Mouse (Mus musculus) cerebellum, postnatal 4 days (tissue): Measurements from ENCODE around the gene Tmem175.
A peak's percentile ranks its signal among the peaks of the same experiment; 100 is the strongest.

ENCODE experiments used
- DNase-seq, 2 experiments: peaks; one replicate each; pipeline ENCODE4 v3.0.0; 2022; ENCODE audit warnings: low spot score in 2 of 2, mixed read lengths in 1 of 2

The Tmem175 gene

GRCm38 (mm10) chr5:108653341-108653740 lies 23.8 kb downstream of the Tmem175 start:
- no peak for DNase-seq

GRCm38 (mm10) chr5:108654444-108654990 lies 24.9 kb downstream of the Tmem175 start:
- DNase-seq: no peak

- DNase-seq: no peak
Observed at GRCm38 (mm10) chr5:108655381-108655780, 25.8 kb downstream of the Tmem175 start.

- DNase-seq: no peak
Observed at GRCm38 (mm10) chr5:108655891-108656650, 26.5 kb downstream of the Tmem175 start.

- DNase-seq: no peak
Observed at GRCm38 (mm10) chr5:108657406-108657805, 27.8 kb downstream of the Tmem175 start.

GRCm38 (mm10) chr5:108658611-108659010 lies 29.0 kb downstream of the Tmem175 start:
- DNase-seq: no peak

GRCm38 (mm10) chr5:108659698-108660631 lies 30.4 kb downstream of the Tmem175 start, which contains the start of gene Idua:
Idua (plus strand) TSS chr5:108660331.
- no peak for DNase-seq

- peak; percentile 75 to 85 for DNase-seq
Observed at GRCm38 (mm10) chr5:108660632-108661268, 31.2 kb downstream of the Tmem175 start.

- DNase-seq: no peak
Observed at GRCm38 (mm10) chr5:108662772-108663171, 33.2 kb downstream of the Tmem175 start.

GRCm38 (mm10) chr5:108665066-108665465 lies 35.5 kb downstream of the Tmem175 start:
- DNase-seq: no peak

- no peak for DNase-seq
Observed at GRCm38 (mm10) chr5:108667370-108667769, 37.8 kb downstream of the Tmem175 start.

- DNase-seq: no peak
Observed at GRCm38 (mm10) chr5:108668387-108668932, 38.9 kb downstream of the Tmem175 start.

GRCm38 (mm10) chr5:108668977-108669936 lies 39.7 kb downstream of the Tmem175 start, which contains the start of gene Dgkq:
Dgkq (minus strand) TSS chr5:108669672.
- peak; percentile 58 to 75 for DNase-seq

- no peak for DNase-seq
Observed at GRCm38 (mm10) chr5:108669986-108670385, 40.4 kb downstream of the Tmem175 start.

GRCm38 (mm10) chr5:108670785-108671184 lies 41.2 kb downstream of the Tmem175 start:
- DNase-seq: no peak

GRCm38 (mm10) chr5:108671757-108672156 lies 42.2 kb downstream of the Tmem175 start:
- DNase-seq: no peak

GRCm38 (mm10) chr5:108674624-108675023 lies 45.1 kb downstream of the Tmem175 start:
- DNase-seq: no peak

- DNase-seq: no peak
Observed at GRCm38 (mm10) chr5:108675251-108675816, 45.8 kb downstream of the Tmem175 start, which contains the start of gene Slc26a1. Slc26a1 (minus strand) TSS chr5:108675569.

- DNase-seq: no peak
Observed at GRCm38 (mm10) chr5:108676772-108677498, 47.4 kb downstream of the Tmem175 start.
